Mouse (Mus musculus) liver, embryonic 14.5 days (tissue): ENCODE results near the gene Ppfibp1. TPM values are rescaled to one million over a fixed set of nuclear protein-coding genes. Genes with fewer than 3 reads are reported as not detected.
A peak's percentile ranks its signal among the peaks of the same experiment; 100 is the strongest.

Experiments used
- ATAC-seq: fragments of 200-750 bp; cut with Nextera tagmentation; 2 replicates; pipeline ENCODE4 v1.8.0; 2017; ENCODE audit warnings: moderate number of reproducible peaks, mild to moderate bottlenecking, moderate library complexity; ENCODE audit not compliant: insufficient read depth
- DNase-seq, 3 experiments: peaks; one replicate each; pipeline ENCODE4 v3.0.0-alpha.2; 2012 to 2013; ENCODE audit warnings: low read depth in 3 of 3, low spot score in 3 of 3
- H3K27ac ChIP-seq: fragments of 300-500 bp; sonication (generic); 2 replicates; pipeline ENCODE4 v1.5.1; 2014; ENCODE audit warnings: moderate library complexity, mild to moderate bottlenecking, control low read depth, inconsistent platforms
- H3K27me3 ChIP-seq: fragments of 300-500 bp; sonication (generic); 2 replicates; pipeline ENCODE4 v1.6.1; 2014; ENCODE audit warnings: mild to moderate bottlenecking, low read length, moderate library complexity; ENCODE audit not compliant: control insufficient read depth, insufficient read depth
- H3K36me3 ChIP-seq: fragments of 300-500 bp; sonication (generic); replicated peaks from 2 replicates; pipeline ENCODE4 v1.6.1; 2014; ENCODE audit warnings: low read depth; ENCODE audit not compliant: control insufficient read depth, insufficient read depth
- H3K4me1 ChIP-seq, 2 experiments: fragments of 200-500 bp in 1 of 2; fragments of 300-500 bp in 1 of 2; sonication (generic) in 1 of 2; replicated peaks; 2 replicates each; pipeline ENCODE4 v1.6.1; 2012 to 2014; ENCODE audit warnings: antibody characterized with exemption in 1 of 2, inconsistent platforms in 1 of 2, low read length in 1 of 2; ENCODE audit not compliant: control insufficient read depth in 2 of 2, insufficient read depth in 2 of 2
- H3K4me2 ChIP-seq: fragments of 300-500 bp; sonication (generic); 2 replicates; pipeline ENCODE4 v1.6.1; 2014; ENCODE audit warnings: low read depth, mild to moderate bottlenecking, control low read depth, moderate library complexity
- H3K4me3 ChIP-seq, 2 experiments: fragments of 200-500 bp in 1 of 2; fragments of 300-500 bp in 1 of 2; sonication (generic) in 1 of 2; 2 replicates each; pipeline ENCODE4 v1.5.1; 2012 to 2014; ENCODE audit warnings: low read depth in 2 of 2, low read length in 2 of 2, mild to moderate bottlenecking in 2 of 2, control low read depth in 1 of 2, inconsistent platforms in 1 of 2, moderate library complexity in 1 of 2; ENCODE audit not compliant: insufficient read depth in 1 of 2
- H3K9ac ChIP-seq: fragments of 300-500 bp; sonication (generic); replicated peaks from 2 replicates; pipeline ENCODE4 v1.6.1; 2014; ENCODE audit warnings: mild to moderate bottlenecking, control low read depth, moderate library complexity
- H3K9me3 ChIP-seq: fragments of 300-500 bp; sonication (generic); 2 replicates; pipeline ENCODE4 v1.6.1; 2016; ENCODE audit warnings: low read length, mixed read lengths; ENCODE audit not compliant: control insufficient read depth
- CTCF ChIP-seq: IDR thresholded peaks from 2 replicates; pipeline ENCODE4 v1.5.1; 2016; ENCODE audit warnings: antibody characterized with exemption, low read depth, control low read depth
- EP300 ChIP-seq: IDR thresholded peaks from 2 replicates; pipeline ENCODE4 v1.6.1; 2016; ENCODE audit warnings: antibody characterized with exemption, low read depth
- WGBS: fragments of 180-500 bp; shearing (Covaris S2); extraction: QIAGEN DNeasy Blood & Tissue Kit; methylation state at CpG from one replicate; pipeline ENCODE4 v1.1.7; 2014; ENCODE audit not compliant: insufficient replicate concordance; 5-methylcytosine and 5-hydroxymethylcytosine counted together
- polyA plus RNA-seq, 2 experiments: library from polyadenylated mRNA; depleted of rRNA in 1 of 2; stranded (reverse) in 1 of 2; unstranded in 1 of 2; fragments of >200 nt; fragmentation: Nextera tagmentation in 1 of 2; extraction: Ambion mirVana in 1 of 2; gene quantifications; 2 replicates each; pipeline versions ENCODE4 v1.2.1 to v1.2.3; 2012 to 2014

Gene Ppfibp1
- polyA plus RNA-seq, 2 experiments: 5.2 to 9.1 TPM

GRCm38 (mm10) chr6:146954258-146954657 is 66.0 kb downstream of the Ppfibp1 start, which contains the start of gene 1700034J05Rik:
Gene 1700034J05Rik, minus strand, starts transcription at chr6:146954422.
- Histone ChIP-seq H3K4me1 (peaks cover 11 to 29% of the 10 kb centered on the region in 2 experiments), H3K27ac (no peak within 1 kb of the TSS), H3K36me3 (no peaks in the 10 kb centered on the region), H3K4me3 (no peak within 1 kb of the TSS), H3K9me3 (no peaks in the 10 kb centered on the region), H3K4me2 (no peak within 1 kb of the TSS), H3K27me3 (no peaks in the 10 kb centered on the region), H3K9ac (no peak within 1 kb of the TSS)
- 76% methylated on average over 1 of the region's 1 CpGs for WGBS
- TF ChIP-seq CTCF (no peak), EP300 (no peak)
- ATAC-seq (no peak), DNase-seq (no peak)

- peak; percentile 63 for ATAC-seq
- no peaks in the 10 kb centered on the region for H3K9me3 ChIP-seq
- peaks cover 11 to 29% of the 10 kb centered on the region in 2 experiments for H3K4me1 ChIP-seq
- H3K27me3 ChIP-seq: no peaks in the 10 kb centered on the region
- H3K4me2 ChIP-seq: peak overlapping the region; percentile 34
- H3K36me3 ChIP-seq: no peaks in the 10 kb centered on the region
- 0 out of 2 replicates have a peak overlapping the region, but pooled peaks have one; percentile 22 for H3K27ac ChIP-seq
- no peak overlapping the region; the same call in 1 of the 2 replicates for H3K9ac ChIP-seq
- no peak overlapping the region for H3K4me3 ChIP-seq
- DNase-seq: no peak
- WGBS: 14% methylated on average over 1 of the region's 1 CpGs
- no peak for TF ChIP-seq EP300
- no peak for TF ChIP-seq CTCF
These were observed 67.2 kb downstream of the Ppfibp1 start for GRCm38 (mm10) chr6:146955475-146955874.

GRCm38 (mm10) chr6:146955896-146956295 is 67.6 kb downstream of the Ppfibp1 start:
- Histone ChIP-seq H3K27ac (peak overlapping the region; percentile 6; the same call in 1 of the 2 replicates), H3K4me1 (peaks cover 11 to 32% of the 10 kb centered on the region in 2 experiments), H3K4me2 (peak overlapping the region; percentile 34), H3K27me3 (no peaks in the 10 kb centered on the region), H3K36me3 (no peaks in the 10 kb centered on the region), H3K9me3 (no peaks in the 10 kb centered on the region), H3K9ac (no peak overlapping the region; the same call in 1 of the 2 replicates), H3K4me3 (no peak overlapping the region)
- DNase-seq: peak; percentile 53 to 66 (median 54)
- WGBS: 18% methylated on average over 12 of the region's 12 CpGs
- ATAC-seq: peak; percentile 99
- TF ChIP-seq EP300 (peak; percentile 53), CTCF (no peak)

- ATAC-seq: no peak
- Histone ChIP-seq H3K4me3 (no peak overlapping the region), H3K27me3 (no peaks in the 10 kb centered on the region), H3K9me3 (no peaks in the 10 kb centered on the region), H3K27ac (no peak overlapping the region), H3K9ac (no peak overlapping the region), H3K4me1 (peaks cover 15 to 40% of the 10 kb centered on the region in 2 experiments), H3K4me2 (no peak overlapping the region), H3K36me3 (no peaks in the 10 kb centered on the region)
- no peak for TF ChIP-seq CTCF
- TF ChIP-seq EP300: no peak
- DNase-seq: no peak
- WGBS: 77% methylated on average over 1 of the region's 1 CpGs
These were observed 68.7 kb downstream of the Ppfibp1 start for GRCm38 (mm10) chr6:146956961-146957360.

- no peak for ATAC-seq
- Histone ChIP-seq H3K36me3 (no peaks in the 10 kb centered on the region), H3K9ac (no peak overlapping the region), H3K4me3 (no peak overlapping the region), H3K27ac (no peak overlapping the region), H3K27me3 (no peaks in the 10 kb centered on the region), H3K9me3 (no peaks in the 10 kb centered on the region), H3K4me1 (peaks cover 15 to 40% of the 10 kb centered on the region in 2 experiments), H3K4me2 (no peak overlapping the region)
- DNase-seq: no peak
- TF ChIP-seq EP300 (no peak), CTCF (no peak)
- WGBS: 47% methylated on average over 1 of the region's 1 CpGs
These were observed 70.4 kb downstream of the Ppfibp1 start for GRCm38 (mm10) chr6:146958694-146959093.
